Mouse (Mus musculus) hindlimb bud, embryonic 11.5 days (tissue): ENCODE results near the gene C1qtnf6.

Experiments
- DNase-seq: peaks from one replicate; pipeline ENCODE4 v3.0.0-alpha.2; 2012; ENCODE audit warnings: low read depth, low spot score; ENCODE audit errors: extremely low spot score

Gene C1qtnf6

DNA sequence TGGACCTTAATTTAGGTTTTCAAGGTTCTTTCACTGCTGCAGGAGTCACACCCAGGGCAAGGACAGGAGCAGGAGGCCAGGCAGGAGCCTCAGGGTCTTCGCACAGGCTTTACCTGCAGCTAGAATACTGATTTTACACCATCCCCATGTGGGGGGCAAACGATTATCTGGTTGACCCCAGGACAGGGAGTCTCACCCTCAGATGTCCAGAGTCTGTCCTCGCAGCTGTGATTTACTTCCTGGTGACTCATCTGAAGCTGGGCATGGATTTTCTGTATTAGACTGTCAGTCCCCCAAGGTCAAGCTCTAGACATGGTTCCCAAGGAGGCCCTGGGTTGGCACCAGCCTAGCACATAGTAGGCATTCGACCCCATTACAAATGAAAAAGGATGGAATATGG lies 14.8 kb upstream of the C1qtnf6 start:
- DNase-seq: no peak

DNA sequence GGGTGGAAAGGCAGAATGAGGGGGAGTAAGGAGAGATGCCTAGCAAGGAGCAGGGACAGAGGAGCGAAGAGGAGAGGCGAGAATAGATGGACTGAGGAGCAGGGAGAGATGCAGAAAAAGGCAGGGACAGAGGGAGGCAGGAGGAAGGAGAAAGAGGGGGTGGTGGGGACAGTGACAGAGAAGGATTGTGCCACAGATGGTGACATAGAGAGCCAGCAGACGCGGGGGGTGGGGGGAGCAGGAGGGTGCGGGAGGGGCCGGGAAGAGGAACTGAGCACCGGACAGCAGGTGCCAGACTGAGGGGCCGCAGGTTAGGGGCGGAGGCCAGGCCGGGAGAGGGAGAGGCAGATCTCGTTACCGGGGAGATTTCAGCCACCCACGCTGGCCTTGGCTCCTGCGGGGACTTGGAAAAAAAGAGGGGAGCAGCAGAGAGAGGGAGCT lies 13.4 kb upstream of the C1qtnf6 start, which contains the start of gene Sstr3:
Gene Sstr3 (minus strand): TSS at position 125 of the 441 bp plus-strand sequence.
- no peak for DNase-seq

DNA sequence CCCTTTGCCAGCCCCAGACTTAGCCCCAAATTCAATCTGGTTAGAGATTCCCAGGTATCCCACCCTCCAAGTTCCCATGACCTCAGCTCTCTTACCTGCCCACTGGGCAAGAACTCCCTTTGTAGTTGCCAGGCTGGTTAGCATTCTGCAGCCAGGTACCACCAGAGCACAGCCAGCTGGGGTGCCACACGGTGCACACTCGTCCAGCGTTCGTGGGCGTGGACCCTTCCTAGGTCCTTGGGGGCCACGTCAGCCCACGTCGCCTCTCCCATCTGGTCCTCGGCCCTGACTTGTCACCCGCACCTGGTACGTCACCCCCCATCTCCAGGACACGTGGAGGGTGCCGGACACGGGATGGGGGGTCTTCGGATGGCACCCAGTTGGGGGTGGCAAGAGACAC lies 12.8 kb upstream of the C1qtnf6 start:
- no peak for DNase-seq

DNA sequence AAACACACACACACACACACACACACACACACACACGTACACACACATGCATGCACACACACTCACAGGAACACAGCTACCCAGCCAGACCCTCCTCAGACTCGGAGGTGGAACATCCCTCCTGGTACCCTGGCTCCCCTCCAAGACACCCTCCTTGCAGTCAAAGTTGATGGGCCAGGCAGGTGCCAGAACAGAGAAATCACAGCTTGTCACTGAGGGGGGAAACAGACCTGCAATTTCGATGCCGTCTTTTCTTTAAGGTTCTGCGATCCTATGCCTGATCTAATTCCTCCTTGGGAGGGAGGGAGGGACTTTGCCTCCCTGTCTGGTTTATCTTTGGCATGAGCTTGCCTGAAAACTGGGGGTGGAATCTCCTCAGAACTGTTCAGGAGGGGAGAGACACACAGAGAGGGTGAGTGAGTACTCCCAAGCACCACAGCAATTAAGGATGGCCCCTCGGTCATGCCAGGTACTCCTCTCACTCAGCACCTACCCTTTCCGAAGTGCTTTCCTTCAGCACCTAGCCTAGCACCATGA lies 11.6 kb upstream of the C1qtnf6 start:
- DNase-seq: no peak

DNA sequence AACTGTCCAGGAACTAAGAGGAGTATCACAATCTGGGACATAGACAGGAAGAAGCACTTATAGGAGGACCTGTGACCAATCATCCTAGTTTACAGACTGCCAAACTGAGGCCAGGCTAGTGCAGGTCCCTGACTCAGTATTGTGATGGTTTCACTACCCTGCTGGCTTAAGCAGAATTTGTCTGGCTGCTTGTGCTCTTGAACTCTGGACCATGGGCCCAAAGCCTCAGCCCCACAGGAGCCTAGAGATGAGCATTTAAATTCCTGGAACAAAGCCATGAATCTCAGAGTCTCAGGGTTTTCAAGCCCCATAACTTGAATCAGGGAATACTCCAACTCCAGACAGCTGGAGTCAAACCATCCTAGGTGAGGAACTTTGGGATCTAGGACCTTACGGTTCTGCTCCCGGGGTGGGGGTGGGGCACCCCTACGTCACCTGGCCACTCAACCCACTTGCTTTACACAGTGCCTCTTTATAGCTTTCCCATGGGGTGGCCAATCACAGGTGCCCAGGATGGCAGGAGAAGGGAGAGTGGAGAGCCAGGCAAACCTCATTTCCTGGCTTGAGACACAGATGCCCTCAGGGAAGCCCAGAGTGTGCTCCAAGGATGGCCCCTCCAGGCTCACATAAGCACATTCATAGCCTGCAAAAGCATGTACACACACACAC lies 11.0 kb upstream of the C1qtnf6 start:
- no peak for DNase-seq

DNA sequence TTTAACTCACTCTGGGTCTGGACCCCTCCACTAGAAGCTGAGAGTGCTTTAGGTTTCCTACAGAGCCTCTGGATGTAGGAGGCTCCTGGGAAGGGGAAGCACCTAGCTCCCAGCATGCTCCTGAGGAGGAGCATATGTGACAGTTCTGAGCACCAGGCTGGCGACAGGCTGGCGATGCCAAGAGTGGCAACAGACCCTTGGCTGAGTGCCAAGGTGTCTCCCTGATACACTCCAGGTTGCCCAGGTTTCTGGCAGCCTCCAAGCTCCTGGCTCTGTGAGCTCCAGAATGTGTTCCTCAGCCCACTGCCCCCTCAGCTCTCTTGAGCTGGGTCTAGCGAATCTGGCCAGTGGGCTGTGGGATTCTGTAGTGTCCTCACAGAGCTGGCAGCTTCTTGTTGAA lies 10.4 kb upstream of the C1qtnf6 start:
- no peak for DNase-seq

DNA sequence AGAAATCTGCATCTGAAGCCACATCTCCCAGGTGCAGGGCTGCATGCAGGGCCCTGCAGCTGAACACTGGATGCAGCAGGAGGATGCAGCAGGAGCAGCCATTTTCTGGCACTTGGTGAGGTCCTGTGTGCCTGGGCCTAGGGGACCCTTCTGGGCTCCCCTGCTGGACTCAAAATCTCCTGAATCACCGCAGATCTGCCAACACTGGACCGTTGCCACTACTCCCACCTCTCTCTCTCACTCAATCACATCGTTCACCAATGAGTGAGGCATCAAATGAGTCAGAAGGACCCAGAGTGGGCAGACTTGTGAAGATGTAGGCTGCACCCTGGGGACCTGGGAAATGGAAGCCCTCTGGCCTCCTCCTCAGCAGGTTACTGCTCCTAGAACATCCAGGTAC lies 9.8 kb upstream of the C1qtnf6 start:
- no peak for DNase-seq

DNA sequence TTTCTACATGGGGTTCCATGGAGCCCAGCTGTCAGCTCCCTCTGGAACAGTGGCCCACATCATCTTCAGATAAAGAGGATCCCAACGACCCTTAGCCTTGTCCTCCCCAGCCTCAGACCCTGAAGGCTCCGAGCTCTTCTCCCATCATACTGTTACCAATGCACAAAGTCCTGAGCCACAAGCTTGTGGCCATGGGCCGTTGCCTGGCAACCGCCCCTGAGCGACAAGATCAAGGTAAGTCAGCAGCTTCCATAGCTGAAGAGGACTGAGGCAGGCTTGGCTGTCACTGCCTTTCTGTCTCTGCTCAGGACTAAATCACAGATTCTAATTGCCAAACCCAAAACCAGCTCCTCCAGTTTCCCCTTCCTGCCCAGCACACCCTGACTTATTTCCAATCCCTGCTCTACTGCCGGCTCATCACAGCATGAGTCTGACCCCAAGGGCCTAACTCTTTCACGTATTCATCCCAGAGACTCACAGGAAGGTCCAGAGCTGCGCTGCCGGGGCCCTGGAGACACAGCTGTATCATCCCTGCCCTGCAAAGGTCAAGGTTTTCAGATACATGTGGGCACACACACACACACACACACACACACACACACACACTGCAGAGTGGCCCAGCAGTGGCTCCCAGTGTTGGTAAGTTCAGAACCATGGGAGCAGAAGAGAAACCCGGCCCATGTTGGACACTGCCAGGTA lies 4.7 kb upstream of the C1qtnf6 start:
- DNase-seq: no peak

DNA sequence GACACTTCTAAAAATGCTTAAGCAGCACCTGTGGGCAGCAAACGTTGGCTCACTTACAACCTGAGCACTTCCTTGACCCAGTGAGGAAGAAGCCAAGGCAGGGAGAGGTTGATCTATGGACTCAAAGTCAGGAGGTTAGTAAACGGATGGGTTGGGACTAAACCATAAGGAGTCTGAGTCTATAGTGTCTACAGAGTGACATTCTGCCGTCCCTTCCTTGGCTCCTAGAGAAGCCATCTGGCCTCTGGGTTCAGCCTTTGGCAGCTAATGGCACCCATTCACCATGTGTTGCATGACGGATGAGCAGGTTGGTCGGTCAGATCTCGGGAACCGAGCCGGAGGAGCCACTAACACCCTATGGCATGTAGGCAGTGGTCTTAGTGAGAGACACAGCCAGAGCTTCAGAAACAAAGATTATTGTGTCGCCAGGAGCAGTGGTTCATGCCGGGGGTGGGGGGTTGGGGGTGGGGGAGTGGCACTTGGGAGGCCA lies 2.2 kb upstream of the C1qtnf6 start:
- no peak for DNase-seq

DNA sequence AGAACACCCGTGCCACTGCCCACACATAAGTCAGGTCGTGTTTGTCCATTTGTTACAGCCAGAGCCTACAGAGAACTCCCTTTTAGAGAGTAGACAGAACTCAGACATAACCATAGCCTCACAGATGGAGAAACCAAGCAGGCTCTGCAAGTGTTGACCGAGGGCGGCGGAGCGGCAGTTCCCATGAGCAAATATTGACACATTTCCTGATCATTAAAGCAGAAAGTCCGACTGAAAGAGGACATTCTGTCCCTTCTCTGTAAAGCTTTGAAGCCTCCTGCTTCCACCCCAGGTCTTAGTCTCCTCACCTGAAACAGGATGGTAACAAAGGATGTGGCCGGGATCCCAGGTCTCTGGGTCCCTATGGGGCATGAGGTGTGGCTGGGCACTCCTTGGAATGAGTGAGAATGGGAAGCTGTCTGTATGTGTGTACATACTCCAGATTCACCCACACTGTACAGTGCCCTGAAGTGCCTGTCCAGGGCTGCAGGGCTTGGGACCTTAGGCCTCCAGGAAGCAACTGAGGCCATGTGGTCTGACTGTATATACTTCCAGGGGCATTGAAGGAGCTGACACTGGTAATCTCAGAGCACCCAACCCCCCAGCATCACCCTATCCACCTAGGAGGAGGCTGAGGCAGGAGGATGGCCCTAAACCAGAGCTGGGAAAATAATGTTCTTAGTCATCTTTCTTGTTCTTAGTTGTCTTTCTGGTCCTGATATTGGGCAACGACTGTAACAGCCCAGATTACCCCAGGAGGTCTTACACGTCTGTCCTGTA lies 1.5 kb upstream of the C1qtnf6 start:
- DNase-seq: no peak

DNA sequence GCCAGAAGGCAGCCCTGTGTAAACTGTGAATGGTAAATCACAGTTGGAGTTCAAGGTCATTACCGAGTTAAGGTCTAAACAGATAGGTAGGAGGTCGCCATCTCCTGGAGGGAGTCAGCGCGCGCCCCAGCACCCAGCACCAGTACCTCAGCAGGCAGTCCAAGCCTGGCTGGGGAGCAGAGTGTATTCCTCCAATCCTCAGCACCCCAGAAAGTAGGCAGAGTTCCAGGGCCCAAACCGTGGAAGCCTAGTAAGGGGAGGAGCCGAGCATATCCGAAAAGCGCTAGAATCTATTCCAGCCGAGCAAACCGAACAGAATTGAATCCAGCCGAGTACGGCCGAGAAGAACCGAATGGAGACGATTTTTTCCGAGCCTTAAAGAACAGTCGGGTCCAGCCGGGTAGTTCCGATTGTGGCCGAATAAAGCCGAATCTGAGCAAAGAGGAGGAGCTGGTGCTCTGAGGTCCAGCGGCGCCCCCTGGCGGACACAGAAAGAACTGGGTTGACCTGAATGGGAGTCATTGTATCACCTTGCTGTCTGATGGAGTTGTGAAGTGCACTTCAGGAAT lies 769 bp upstream of the C1qtnf6 start:
- DNase-seq: peak; percentile 98

DNA sequence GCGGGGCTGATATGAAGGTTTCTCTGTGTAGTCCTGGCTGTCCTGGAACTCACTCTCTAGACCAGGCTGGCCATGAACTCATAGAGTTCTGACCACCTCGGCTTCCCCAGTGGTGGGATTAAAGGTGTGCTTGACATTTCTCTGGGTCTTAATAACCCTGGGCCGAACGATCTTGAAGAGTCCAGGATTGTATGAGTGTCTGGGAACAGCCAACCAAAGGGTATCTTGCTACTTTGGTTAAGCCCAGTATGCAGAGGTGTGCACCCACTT lies 170 bp upstream of the C1qtnf6 start:
- no peak for DNase-seq

DNA sequence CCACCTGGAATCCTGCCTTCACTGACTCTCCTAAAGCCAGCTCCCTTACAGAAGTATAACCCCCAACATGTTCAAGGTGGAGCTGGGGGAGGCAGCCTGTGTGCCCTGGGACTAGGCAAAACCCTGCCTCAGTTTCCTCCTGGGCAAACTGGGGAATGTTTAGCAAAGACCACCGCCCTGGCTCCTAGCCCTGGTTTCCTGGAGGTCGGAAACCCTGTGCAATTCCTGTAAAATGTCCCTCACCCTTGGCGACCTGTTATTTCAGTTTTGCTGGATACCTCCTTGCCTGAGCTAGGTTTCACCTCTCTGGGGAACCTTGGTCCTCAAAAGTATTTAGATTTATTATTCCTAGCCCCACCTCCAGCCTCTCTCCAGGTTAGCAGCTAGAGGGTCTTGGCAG lies 1.1 kb downstream of the C1qtnf6 start:
- no peak for DNase-seq

DNA sequence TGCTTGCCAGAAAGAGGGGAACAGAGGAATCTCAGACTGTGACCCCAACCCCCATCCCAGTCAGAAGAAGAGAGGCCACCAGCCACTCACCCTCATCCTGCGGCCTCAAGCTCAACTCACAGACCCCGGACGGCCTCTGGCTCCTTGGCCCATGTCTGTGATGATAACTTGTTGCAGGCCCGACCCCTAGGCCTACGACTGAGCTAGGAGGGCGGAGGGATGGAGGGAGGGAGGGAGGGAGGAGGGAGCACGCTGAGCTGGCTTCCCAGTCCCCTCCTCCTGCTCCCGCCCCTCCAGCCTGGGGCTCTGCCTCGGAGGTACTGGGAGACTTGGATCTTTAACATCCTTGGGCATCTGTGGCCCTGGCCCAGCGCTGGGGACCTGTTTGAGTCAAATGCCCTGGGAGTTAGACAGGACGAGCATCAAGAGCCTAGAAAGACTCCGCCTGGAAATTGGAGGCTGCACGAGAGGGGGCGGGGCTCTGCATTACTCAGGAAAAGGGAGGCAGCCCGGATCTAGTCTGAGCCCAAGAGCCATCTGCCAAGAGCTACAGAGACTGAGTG lies 1.7 kb downstream of the C1qtnf6 start:
- no peak for DNase-seq

DNA sequence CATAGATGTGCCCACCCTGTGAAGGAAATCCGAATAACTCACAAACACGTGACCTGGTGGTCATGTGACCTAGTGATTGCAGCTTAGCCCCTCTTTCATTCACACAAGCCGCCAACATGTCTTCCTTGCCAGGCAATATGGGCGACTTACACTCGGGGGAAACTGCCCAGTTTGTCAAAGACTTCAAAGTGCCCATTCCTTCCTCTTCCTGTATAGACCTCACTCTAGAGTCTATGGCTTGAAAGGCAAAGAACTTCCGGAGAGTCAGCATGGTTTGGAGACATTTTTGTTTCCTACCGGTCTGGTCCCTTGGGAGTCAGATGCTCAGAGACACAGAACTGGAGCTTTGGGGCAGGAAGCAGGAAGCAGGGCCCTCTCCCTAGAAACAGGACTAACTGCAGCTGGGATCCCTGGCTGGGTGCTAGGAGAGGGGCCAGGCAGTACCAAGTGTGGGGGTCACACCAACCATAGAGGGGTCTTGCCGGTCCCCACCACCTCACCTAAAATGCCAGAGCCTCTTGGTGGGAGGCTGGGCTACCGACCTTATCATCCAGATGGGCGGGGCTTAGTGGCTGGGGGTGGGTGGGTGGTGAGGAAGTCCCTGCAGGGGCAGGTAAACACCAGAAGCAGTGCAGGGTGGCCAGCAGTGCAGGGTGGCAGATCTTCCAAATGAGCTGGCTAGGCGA lies 2.3 kb downstream of the C1qtnf6 start:
- no peak for DNase-seq

DNA sequence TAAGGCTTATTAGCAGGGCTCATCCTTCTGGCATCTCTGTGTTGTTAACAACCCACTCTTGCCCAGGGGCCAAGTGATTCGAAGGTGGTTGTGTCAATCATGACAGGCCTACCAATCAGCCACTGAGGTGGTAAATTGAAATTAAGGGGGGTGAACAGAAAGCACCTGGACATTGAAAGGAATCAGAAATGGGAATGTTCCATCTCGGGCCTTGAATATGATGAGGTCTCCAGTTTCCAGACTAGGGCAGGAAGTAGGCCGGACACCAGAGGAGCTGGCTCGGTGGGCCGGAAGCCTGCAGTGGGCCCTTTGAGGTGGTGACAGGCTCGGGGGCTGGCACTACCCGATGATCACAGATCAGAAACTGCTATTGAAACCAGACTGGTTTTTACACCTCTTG lies 3.2 kb downstream of the C1qtnf6 start:
- no peak for DNase-seq

DNA sequence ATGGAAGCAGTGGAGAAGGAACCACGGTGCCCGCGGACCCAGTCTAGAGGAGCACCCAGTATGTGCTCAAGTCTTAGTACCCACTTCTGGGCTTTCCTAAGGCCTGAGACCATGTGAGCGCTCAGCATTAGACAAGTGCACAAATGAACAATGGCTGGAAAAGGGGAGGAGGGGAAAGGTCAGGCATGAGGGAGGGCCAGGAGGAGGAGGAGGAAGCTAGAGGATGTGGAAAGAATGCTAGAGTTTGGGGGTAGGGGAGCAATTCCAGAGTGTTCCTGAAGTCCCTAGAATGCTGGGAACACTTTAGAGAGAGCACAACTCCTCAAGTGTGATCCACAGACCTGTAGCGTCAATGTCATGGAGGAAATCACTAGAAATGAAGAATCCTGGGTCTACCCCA lies 7.1 kb downstream of the C1qtnf6 start:
- DNase-seq: no peak

DNA sequence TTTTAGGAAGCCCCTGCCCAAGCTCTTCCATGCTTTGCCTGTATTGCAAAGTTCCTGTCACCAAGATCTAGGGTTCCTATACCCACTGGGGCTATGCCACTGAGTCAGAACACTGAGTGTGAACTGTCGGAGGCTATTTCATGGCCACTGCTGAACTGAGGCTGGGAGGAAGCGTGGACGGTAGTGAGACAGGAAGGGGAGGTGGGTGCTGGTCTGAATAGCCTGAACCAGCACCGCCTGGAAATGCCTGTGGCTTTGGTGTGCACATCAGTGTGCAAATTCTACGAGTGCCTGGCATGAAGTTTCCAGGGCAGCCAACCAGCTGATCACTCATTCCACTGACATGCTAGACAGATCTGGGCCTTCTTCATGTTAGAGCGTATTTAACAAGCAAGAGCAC lies 9.3 kb downstream of the C1qtnf6 start:
- DNase-seq: no peak

DNA sequence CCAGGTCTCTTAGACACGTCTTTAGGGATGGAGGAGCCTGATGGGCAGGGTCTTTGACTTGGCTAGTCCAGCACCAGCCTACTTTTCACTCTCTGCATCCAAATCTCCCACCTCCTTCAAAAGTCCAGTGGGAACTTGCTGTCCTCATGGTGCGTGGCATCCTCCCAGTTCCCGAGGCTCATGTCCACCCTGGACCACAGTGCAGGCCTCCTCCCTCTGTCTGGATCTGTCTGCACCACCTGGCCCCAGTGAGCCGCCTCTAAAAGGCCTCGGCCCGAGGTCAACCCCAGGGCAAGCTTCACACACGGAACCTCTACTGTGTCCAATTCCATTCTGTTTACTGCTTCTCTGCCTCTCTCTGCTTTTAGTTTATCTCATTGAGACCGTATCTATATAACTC lies 9.9 kb downstream of the C1qtnf6 start:
- DNase-seq: no peak

DNA sequence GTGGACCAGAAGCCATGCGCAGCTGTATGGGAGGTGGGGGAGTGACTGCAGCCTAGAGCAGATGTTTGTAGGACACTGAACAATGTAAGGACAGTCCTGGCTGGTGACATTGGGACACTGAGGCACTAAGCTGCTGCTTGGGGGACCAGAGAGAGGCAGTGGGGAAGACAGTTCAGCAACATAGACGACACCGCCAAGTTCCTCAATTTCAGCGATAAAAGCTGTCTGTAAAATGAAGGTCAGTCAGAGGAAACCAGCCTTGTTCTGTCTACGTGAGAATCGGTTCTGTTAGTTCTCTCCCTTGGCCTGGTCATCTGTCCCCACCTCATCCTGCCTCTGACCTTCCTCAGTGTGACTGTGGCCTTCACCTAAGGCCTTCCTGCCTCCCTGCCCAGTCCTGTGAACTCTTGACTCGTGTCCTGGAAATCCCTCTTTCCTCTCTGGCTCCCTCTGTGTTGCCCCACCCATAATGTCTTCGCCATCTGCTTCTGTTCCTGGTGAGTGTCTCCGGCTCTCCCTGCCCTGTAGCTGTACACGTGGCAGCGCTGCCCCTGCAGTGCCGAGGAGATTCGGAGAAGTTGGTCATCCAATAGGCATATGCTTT lies 11.0 kb downstream of the C1qtnf6 start:
- no peak for DNase-seq
